Mouse (Mus musculus): Measurements from ENCODE around the gene Rhox3f.
"Not testable (repeated sequence)": the region's sequence is repeated elsewhere in the genome, so short reads cannot be mapped to it uniquely, and the experiment has no call there.

Rhox3f gene

DNA sequence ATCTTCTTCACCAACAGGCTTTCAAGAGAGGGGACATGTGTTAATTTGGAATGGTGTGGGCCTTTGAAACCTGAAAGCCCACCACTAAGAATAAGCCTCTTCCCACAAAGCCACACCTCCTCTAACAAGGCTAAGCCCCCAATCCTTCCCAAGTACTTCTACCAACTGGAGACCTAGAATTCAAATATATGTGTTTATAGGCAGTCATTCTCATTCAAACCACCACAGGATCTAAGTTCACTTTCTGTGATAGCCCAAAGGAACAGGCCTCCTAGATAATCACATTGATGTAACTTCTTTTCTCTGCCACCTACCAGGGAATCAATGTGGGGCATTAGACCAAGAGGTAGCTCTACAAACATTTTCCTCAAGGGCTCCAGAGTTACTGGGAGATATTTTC lies at the start of gene Rhox3f:
Gene Rhox3f (plus strand): TSS at position 301 of the 400 bp plus-strand sequence.
- DNase-seq = not testable (repeated sequence)

DNA sequence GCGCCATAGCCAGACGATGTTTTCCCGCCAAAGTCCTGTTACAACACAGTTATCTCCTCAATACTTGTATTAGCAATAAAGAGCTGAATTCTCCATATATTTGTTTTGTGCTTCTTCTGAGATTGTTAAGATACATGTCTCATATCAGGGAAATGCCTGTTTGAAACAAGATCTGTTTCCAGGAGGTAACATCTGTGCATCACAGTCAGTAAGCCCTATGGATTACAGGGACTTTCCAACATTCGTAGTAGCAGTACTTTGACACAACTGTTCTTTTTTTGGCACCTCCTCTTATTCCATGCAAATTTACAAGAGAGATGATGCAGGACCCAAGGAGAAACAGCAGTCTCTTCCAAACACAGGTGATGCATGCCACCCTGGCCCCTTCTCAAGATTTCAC lies 39.1 kb upstream of the Rhox3f start, which contains the start of gene Rhox3e:
Gene Rhox3e (plus strand): TSS at position 301 of the 400 bp plus-strand sequence.
- not testable (repeated sequence) for DNase-seq

DNA sequence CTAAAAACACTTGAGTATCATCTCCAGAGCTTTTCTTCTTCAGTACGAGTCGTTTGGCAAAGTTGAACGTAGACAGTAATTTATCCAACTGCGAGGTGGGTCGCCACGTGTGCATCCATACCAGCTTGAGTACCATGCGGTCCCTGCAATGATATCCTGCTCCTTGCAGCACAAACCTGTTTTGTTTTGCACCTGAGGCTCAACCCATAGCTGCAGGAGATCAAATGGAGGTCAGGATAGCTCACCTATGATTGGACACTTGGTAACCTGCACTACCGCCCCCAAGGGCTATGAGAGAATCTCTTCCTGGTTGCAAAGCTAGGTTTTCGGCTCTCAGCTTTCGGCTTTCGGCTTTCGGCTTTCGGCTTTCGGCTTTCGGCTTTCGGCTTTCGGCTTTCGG lies 23.7 kb upstream of the Rhox3f start, which contains the start of gene Rhox4e:
Gene Rhox4e (plus strand): TSS at position 301 of the 400 bp plus-strand sequence.
- DNase-seq = not testable (repeated sequence)

DNA sequence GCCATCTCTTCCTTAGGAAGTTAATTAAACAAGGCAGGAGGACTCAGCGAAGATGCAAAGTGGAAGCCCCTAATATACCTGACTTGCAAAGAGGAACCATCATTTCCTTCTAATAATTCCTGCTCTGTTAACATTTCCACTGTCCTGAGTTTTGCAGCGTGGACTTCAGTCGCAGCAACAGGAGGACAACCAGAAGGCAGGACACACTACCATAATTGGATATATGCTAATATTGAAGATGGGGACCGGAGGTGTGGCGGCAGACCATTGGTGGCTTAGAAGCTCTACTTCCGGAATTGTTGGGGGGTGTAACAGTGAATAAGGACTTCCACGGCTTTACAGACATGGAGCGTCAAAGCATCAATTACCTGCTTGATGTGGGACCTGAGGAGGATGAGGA lies 9.7 kb upstream of the Rhox3f start, which contains the start of gene Rhox2f:
Gene Rhox2f (plus strand): TSS at position 301 of the 400 bp plus-strand sequence.
- DNase-seq = not testable (repeated sequence)

DNA sequence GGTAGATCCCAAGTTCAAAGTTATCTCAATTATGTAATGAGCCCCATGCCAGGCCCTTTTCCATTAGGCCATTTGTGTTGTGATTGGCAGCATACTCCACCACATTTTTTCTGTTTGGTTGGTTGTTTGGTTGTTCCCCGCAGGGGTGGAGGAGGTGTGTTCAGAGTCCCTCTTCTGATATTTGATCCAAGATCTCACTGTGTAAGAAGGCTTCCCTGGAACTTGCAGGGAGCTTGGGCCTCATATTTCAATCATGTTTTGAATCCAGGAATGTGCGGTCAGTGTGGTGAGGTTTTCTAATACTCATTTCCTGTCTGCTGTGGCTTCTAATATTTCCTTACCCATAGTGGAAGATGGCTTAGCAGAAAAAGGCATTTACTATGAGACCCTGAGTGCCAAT lies 8.2 kb upstream of the Rhox3f start:
- DNase-seq = not testable (repeated sequence)

DNA sequence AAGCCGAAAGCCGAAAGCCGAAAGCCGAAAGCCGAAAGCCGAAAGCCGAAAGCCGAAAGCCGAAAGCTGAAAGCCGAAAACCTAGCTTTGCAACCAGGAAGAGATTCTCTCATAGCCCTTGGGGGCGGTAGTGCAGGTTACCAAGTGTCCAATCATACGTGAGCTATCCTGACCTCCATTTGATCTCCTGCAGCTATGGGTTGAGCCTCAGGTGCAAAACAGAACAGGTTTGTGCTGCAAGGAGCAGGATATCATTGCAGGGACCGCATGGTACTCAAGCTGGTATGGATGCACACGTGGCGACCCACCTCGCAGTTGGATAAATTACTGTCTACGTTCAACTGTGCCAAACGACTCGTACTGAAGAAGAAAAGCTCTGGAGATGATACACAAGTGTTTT lies 26.8 kb downstream of the Rhox3f start, which contains the start of gene Rhox4f:
Gene Rhox4f (minus strand): TSS at position 101 of the 400 bp plus-strand sequence.
- DNase-seq = not testable (repeated sequence)

DNA sequence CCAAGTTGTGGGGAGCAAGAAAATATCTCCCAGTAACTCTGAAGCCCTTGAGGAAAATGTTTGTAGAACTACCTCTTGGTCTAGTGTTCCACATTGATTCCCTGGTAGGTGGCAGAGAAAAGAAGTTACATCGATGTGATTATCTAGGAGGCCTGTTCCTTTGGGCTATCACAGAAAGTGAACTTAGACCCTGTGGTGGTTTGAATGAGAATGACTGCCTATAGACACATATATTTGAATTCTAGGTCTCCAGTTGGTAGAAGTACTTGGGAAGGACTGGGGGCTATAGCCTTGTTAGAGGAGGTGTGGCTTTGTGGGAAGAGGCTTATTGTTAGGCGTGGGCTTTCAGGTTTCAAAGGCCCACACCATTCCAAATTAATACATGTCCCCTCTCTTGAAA lies 47.7 kb downstream of the Rhox3f start, which contains the start of gene Rhox3g:
Gene Rhox3g (minus strand): TSS at position 101 of the 400 bp plus-strand sequence.
- DNase-seq = not testable (repeated sequence)

Measured in thymus, postnatal 14 days (tissue).